Mouse (Mus musculus) spleen, adult 12 weeks (tissue): ENCODE measurements around the gene Slc34a2.

ENCODE experiments used
- DNase-seq: peaks from one replicate; pipeline ENCODE4 v3.0.0; 2022; ENCODE audit warnings: low spot score

Slc34a2 gene

DNA sequence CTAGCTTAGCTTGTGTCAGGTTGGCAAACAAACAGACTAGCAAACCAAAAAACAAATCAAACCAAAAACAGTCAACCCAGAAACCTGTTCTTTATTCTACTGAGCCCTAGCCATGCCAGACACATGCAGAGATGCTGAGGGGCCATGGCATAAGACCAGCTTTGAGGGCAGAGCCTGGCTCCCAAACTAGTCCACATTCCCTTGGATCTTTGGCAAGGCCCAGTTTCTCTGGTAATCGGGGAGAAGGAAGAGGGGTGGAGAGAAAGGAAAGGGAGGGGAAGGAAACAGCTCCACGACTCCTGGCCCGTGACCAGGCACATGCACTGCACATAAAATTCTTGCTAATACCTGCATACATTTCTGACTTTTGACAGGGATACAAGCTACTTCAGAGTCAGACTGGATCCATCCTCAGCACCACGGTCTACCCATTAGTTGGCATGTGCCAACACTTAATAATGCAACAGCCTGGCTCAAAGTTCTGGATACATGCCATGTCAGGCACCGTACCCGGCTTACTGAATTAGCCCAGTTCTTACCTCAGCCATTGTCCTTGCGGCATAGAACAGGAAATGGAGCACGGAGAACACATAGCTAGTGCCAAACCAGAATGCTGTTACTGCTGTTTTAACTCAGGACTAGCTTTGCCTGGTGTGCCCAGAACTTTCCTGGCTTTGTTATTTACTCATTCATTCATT, 12.5 kb upstream of the Slc34a2 start:
- DNase-seq: no peak

GRCm38 (mm10) chr5:53031346-53031745, 6.5 kb upstream of the Slc34a2 start:
- no peak for DNase-seq

GRCm38 (mm10) chr5:53042034-53042748, 4.3 kb downstream of the Slc34a2 start:
- DNase-seq: no peak

DNA sequence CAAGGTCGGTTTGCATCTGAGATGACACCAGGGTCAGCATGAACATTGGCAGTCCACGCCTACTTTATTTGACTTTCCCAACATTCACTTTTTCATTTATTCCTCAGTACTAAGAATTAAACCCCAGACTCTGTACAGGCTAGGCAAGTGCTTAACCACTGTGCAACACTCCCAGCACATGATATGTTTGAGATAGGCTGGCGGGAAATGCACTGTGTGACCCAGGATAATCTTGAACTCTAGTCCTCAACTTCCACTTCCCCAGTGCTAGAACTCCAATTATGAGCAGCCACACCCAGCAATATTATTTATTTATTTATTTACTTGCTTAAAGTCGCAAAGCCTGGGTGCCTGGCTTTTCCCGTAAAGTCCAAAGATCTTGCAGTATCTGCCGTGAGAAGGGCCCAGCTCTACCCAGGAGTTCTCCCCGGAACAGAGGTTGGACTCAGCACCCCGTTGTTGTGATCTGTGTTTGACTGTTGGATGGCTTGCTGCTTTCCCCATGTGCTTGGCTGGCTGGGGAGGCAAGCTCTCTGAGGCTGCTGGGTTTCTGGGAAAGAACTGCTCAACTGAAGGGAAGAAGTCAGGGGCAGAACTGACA, 5.0 kb downstream of the Slc34a2 start:
- no peak for DNase-seq

DNA sequence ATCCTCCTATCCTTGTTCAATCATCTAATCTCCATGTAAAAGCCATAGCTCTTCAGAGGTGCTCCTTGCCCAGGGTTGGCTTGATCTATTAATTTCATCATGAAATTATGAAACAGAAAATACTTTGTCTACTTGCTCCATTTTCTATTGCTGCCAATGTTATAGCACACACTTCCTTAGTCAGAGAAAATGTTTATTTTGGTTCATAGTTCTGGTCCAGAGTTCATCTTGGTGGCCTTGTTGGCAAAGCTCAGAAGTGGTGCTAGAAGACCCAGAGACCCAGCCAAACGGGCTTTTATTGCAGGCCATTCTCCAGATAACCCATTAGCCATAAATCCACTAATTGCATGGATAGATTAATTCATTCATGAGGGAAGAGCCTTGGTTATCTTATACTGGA, 5.8 kb downstream of the Slc34a2 start:
- DNase-seq: no peak

GRCm38 (mm10) chr5:53047951-53048350, 10.1 kb downstream of the Slc34a2 start:
- DNase-seq: no peak

- DNase-seq: no peak
Measured at GRCm38 (mm10) chr5:53048599-53048998, 10.7 kb downstream of the Slc34a2 start.

DNA sequence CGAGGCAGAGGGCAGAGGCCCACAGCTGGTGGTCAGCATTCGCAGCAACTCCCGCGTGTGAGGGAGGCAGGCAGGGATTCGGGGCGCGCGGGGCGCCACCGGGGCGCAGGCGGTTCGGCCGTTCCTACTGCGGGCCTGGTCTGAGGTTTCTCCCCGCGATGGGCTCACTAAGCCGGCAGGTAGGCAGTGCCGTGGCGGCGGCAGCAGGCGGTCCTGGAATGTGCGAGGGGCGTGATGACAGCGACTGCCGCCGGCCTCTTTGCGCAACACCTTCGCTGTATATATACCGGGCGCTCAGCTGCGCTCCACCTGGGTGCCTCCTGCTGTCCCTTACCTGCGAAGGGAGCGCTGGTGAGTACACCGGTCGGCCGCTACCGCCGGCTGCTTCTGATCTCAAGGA, 11.2 kb downstream of the Slc34a2 start:
- DNase-seq: no peak

- no peak for DNase-seq
Measured at GRCm38 (mm10) chr5:53050963-53051362, 13.1 kb downstream of the Slc34a2 start.

DNA sequence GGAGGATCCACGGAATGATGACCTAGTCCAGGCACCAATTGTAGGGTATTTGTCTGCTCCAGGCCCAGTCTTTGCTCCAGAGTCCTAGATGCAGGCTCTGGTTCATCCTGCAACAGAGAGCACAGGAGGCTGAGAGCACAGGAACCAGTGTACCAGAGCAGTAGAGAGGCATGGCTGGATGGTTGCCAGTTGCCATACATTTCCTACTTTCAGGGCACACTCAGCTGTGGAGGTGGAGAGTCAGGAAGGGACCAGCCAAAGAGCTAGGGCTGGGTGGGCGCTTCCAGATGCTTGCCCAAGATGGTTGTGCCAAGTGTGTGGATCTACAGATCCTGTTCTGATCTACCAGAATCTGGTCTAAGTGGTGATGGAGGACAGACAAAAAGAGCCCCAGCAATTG, 15.4 kb downstream of the Slc34a2 start:
- DNase-seq: no peak

GRCm38 (mm10) chr5:53061532-53062130, 23.8 kb downstream of the Slc34a2 start:
- no peak for DNase-seq

DNA sequence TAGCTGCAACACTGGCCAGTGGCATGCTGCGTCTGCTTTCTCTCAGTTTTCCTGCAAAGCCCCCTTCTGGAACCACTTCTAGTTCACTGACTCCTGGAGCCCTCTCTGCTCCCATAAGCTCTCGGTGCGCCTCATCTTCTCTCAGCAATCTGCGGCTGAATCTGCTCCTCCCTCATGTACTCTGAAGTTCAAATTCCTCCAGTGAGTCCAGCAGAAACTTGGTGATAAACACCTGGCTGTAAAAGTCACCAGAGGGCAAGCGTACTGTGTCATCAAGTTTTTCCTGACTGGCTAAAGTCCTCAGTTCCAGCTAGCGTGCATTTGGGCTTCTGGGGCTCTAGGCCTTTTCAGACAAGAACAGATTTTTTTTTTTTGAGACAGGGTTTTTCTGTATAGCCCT, 36.7 kb downstream of the Slc34a2 start:
- DNase-seq: no peak

DNA sequence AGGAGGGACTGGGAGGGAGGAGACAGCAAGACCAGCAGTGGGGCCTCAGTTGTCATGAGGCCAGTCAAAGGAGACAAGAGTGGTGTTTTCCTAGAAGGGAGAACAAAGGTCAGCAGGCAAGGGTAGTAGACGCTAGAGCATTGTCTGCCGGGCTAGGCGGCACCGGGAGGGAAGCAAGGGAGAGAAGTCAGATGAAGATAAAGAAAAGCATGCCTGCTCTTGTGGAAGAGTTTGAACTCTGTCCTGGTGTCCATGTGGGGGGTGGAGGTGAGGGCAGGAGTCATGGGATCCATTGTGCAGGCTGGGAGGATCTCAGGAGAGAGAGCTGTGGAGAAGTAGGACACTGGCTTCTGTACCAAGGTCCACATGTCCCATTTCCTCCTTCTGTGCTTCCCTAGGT, 40.6 kb downstream of the Slc34a2 start:
- DNase-seq: no peak

DNA sequence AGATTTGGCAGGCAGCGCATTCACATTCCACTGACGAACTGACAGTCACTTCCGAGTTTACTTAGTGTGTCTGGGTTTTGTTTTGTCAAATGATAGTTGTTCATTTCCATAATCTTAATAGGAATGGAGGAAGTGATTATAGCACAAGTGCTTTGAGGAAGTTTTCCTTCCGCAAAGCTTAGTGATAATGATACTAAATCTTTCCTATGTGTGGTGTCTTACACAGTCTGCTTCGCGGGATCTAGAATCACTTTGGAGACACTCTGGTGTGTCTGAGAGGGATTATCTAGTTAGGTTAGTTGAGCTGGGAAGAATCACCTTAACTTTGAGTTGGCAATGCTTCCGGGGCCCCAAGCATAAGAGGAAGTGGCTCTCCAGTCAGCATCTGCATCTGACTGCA, 49.6 kb downstream of the Slc34a2 start:
- DNase-seq: no peak

GRCm38 (mm10) chr5:53091331-53091730, 53.5 kb downstream of the Slc34a2 start:
- DNase-seq: no peak

GRCm38 (mm10) chr5:53101848-53102473, 64.1 kb downstream of the Slc34a2 start:
- no peak for DNase-seq

GRCm38 (mm10) chr5:53104177-53104855, 66.4 kb downstream of the Slc34a2 start:
- DNase-seq: no peak

DNA sequence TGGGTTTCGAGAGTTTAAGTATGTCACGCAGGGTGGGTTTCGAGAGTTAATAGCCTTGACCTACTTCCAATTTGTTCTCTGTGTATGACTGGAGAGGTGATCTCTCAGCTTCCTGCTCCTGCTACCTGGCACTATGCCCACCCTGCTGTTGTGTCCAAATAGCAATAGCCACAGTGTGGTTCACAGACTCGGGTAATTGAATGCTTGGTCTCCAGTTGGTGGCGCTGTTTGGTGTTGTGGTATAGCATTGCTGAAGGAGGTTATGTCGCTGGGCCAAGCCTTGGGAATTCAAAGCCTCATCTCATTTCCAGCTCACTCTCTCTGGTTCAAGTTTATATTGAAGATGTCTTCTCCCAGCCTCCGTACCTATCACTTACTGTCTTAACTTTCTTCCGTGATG, 67.8 kb downstream of the Slc34a2 start:
- no peak for DNase-seq

DNA sequence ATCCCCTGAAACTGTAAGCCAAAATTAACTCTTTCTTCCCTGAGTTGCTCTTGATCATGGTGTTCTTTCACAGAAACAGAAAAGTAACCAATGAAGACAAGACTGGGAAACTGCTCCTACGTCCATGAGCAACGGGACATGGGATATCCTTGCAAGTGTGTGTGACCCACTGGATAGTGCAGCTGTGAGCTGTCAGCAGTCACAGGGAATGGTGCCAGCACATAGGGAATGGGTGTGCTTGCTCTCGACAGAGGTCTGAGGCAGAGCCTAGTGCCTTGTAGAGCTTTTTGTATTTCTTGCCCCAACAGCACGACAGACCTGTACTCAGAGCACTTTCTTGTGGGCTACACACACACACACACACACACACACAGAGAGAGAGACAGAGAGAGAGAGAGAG, 68.2 kb downstream of the Slc34a2 start:
- DNase-seq: no peak

DNA sequence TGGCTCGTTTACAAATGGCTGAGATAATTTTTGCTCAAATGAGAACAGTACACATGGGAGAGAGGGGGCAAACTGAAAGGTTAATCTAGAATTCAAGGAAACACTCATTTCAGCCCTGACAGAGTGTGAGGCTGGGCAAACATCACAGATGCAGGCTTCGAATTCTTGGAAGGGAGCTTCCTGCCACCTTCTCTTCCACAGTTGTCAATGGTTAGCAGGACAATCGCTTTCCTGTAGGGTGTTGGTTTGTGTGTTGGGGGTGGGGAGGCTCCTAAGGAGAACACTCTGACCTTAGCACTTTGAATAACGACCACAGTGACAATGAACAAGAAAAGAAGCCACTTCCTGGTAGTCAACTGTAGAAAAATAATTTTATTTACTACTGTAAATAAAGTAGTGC, 68.8 kb downstream of the Slc34a2 start:
- no peak for DNase-seq

GRCm38 (mm10) chr5:53108026-53108425, 70.1 kb downstream of the Slc34a2 start:
- no peak for DNase-seq

- no peak for DNase-seq
Measured at GRCm38 (mm10) chr5:53108668-53109067, 70.8 kb downstream of the Slc34a2 start.
